Mouse (Mus musculus) cerebellum, adult 9-10 months (tissue): Measurements from ENCODE around the gene Zfp771.
A peak's percentile ranks its signal among the peaks of the same experiment; 100 is the strongest.

Experiments
- DNase-seq: peaks from one replicate; pipeline ENCODE4 v3.0.0; 2022

The Zfp771 gene

DNA sequence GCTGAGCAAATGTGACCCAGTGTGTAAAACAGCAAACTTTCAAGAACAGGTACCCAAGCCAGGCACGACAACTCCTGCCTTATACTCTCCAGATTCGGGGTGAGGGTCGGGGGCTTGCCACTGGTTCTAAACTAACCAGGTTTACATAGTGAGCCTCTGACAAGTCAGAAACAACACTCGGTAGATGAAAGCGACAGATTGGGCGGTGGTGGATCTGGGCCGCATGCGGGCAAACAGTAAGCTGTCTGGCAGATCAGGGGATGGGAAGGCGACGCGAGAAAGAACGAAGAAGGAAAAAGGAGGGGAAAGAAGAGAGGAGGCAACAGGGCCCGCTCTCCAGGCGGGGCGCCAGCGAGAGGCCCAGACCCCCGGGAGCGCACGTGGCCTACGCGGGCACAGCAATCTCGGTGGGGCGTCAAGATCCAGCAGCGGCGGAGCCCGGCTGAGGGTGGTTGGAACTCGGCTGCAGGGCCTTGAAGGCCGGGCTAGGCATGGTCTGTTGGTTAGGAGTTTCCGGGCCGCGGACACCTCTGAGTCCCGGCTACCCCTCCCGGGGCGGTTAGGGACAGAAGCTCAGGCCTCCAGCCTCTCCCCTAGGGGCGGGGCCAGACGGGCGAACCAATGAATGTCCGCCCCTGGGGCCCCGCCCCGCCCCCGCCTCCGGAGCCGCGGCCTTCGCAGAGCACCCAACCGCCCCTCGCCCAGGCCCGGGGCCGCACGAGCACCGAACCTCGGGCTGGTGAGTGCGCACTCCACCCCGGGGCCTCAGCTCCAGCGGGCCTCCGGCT is at the start of gene Zfp771:
TSS of gene Zfp771 (plus strand) at position 405 of the 788 bp plus-strand sequence.
- peak; percentile 95 for DNase-seq

DNA sequence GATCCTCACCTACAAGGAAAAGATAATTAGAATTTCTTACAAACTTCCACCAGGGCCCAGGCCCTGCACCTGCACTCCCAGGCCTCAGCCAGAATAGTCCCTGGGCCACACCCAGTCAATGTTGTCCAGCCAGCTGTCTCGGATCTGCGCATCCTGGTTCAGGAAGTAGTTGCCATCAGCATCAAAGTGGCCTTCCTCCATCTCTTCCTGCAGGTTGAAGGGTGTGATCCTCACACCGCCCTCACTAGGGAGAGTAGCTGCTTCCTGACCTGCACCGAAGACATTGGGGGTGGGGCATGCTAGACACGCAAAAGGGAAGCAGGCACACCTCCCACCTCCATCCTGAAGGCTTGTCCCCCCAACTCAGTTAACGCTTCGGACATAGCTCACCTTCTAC is 49.4 kb upstream of the Zfp771 start:
- DNase-seq: peak; percentile 45

DNA sequence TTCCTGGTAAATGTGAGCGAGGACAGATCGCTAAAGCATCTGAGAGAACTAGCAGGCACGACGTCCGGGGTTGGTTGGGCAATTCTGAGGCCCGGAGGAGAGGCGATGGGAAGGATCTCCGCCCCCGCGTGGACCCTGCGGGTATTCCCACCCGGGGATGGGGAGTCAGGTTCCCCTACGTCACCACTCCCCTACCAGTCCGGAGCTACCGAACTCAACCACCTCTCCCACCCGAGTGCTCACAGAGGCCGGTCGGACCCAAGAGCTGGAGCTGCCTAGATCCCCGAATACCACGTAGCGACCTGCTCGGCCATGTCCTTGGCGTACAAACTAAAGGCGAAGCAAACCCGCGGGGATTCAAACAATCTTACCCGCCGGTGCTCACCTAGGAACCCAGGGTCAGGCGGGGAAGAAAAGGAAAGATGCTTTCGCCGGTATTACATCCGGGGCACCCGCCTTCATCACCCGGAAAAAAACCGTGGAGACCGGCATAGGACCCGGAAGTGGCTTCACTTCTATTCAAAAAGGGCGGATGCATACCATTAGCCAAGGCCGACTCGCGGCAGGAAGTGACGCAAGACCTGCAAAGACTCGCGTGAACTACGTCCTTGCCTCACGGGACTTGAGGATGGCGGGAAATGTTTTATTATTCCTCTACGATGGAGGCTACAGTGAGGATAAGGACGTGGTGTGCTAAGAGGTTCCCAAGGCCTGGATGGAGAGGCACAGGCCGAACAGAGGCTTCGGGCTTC is 48.4 kb upstream of the Zfp771 start, which contains the start of gene Cd2bp2:
TSS of gene Cd2bp2 (minus strand) at position 507 of the 752 bp plus-strand sequence.
- DNase-seq: peak; percentile 98

DNA sequence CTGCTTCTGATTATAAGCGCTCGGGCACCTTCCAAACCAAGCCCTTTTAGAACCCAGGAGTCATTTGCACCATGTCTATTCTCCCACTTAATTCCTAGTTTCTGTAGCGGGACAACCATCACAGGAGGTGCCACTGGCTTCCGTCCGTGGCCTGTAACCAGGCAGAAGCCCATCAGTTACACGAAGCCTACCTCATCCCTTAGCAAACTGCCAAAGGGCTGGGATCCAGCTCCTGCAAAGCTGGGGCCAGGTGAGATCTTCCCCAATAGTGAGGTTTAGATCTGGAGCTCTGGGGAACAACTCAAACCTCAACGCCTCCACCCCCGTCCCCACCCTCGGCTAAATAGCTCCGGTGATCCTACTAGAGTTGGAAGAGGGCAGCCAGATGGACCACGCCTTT is 47.6 kb upstream of the Zfp771 start:
- DNase-seq: no peak

DNA sequence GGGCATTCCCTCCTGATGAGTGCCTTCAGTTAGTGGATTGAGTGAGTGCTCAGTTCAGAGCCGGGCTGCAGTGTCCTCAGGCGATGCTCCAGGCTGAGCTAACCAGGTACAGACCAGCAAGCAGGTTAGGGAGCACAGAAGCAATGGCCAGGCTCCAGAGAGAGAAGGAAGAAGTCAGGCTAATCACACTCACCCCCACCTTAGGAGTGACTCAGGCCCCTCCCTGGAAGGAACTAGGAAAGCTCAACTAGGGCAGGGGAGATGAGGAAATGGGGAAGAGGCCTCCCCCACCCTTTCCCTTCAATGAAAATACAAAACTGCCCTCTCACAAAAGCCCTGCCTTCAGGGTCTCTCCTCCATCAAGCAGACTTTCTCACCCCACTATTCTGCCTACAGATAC is 37.5 kb upstream of the Zfp771 start:
- DNase-seq: no peak

DNA sequence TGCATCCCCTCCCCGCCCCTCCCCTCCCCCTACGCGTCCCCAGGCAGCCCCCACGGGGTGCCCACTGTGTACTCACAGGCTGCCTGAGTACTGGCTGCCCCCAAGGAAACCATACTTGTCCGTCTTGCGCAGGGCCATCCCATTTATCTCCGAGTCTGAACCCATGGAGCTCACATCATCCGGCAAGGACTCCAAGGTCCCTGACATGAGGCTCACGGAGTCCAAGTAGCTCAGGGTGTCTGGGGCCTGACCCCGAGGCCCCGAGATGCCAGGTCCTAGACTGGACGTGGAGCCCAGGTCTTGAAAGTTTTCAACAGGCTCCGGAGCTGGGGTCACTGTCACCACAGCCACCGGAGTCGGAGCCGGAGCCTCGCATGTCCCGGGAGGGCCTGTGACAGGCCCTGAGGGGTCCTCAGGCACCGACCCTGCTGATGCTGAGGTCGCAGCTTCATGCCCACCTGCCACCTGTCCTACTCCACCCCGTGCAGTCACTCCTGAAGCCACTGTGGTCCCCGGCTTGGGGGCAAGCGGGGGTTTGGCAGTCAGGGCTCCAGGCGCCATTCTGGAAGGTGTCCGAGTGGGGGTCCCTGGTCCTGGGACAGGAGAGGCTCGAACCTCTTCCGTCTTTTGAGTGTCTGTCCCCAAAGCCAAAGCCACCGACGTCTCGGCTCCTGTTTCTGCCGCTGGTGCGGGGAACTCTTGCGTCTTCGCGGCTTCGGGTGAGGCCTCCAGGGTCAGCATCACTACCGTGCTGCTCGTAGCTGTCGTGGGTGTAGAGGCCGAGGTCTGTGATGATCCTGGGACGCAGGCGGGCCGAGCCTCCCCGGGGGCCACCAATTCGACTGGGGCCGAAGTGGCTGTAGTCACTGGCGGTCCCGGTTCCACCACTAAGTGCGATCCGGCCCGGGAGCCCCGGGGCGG is 36.4 kb upstream of the Zfp771 start:
- DNase-seq: peak; percentile 72

DNA sequence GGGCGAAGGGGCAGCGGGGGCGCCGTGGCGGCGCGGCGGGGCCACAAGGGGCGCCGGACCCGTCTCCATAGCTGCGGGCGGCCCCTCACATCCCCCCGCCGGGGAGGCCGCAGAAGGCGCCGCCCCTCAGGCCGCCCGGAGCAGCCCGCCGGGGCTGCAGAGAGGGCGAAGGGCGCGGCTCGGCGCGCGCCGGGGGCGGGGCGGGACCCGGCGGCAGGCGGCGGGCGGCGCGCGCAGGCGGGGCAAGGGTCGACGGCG is 35.9 kb upstream of the Zfp771 start, which contains the start of gene Tbc1d10b:
TSS of gene Tbc1d10b (minus strand) at position 174 of the 258 bp plus-strand sequence.
- DNase-seq: peak; percentile 71

DNA sequence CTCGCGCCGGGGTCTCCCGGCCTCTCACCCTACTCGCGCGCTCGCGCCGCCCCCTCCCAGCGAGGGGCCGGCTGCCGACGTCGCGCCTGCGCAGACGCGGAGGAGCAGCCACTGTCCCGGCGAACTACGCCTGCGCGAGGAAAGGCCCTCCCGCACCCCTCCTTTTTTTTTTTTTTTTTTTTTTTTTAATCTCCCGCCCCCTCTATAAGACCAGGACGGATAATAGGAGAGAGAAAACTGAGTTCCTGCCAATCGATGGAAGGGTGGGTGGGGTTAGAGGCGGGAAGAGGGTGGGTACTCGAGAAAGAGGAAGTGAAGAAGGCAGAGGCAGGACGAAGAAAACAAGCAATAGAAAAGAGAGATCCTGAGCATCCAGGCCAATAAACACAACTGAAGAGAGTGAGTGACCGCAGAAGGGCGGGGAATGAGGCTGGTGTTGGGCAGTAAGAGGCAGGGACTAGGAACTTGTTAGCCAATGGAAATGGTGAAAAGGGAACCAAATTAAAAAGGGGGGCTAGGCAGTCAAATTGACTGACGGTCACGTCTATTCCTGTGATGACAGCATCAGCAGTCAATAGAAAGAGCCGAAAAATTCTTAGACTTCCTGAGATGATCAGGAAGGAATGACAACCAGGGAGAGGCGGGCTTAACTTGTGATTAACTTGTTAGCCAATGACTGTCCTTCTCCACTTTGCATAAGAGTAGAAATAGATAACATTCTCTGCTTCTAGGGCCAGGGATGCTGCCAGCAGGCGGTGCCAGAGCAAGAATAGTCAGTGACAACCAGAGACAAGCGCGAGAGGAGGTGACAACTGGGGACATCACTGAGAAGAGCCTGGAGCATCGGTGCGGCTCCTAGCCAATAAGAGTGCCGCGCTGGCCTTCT is 35.3 kb upstream of the Zfp771 start, which contains the start of gene Mylpf:
TSS of gene Mylpf (plus strand) at position 338 of the 886 bp plus-strand sequence.
- DNase-seq: peak; percentile 99

DNA sequence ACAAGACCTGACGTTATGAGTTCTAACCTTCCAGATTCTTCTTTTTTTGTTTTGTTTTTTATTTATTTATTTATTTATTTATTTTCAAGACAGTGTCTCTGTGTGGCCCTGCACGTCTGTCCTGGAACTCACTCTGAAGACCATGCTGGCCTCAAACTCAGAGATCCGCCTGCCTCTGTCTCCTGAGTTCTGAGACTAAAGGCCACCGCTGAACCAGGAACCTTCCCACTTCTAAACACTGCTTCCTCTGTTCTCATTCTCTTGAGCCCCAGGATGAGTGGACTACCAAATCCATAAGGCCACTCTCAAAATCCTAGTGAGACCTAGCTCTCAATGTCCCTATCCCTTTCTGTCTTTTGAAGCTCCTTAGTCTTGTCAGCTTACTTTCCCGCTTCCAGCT is 34.2 kb upstream of the Zfp771 start:
- no peak for DNase-seq

DNA sequence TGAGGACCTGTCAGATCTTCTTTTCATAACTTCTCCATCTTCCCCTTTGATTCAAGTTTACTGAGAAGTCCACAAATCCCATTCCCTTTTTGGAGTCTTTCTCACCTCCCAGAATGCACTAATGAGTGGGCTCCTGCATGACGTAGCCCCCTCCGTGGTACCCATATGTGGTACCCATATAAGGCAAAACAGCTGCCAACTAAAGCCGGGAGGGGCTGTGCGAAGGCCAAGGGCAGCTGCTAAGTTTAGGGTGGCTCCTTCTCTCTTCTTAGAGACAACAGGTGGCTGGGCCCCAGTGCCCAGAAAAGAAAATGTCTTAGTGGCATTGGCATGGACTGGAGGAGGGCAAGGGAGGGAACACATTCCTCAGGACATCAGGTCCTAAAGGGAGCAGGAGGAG is 33.8 kb upstream of the Zfp771 start:
- DNase-seq: peak; percentile 71

DNA sequence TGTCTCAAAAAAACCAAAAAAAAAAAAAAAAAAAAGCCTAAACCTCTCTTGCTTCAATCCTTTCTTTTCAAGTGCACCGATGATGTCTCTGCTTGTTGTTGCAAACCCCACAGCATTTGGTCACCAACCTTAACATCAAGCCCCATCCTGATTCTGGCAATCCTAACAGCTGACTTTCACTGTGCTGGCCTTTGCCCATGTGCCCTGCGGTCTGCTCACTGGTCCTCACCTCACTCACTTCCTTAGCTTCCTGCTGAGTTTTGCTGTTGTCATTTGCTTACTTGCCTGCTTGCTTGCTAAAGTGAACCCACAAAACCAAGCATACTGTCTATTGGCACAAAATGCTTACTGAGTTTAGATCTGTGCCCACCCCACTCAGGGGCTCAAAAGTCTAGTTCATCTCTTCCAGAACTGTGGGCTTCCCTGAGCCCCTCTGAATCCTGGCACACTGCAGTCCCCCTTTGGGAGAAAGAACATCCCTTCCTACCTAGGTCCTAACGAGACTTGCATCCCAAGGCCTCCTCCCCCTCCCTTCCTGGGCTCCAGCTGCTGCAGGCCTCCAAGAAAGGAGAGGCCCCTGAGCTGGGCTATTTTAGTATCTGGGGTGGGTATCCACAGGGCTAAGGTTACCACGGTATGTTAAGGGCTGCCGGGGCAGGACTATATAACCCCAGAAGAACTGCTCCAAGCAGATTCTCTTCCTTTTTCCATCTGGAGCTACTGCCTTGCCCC is 32.9 kb upstream of the Zfp771 start:
- no peak for DNase-seq

DNA sequence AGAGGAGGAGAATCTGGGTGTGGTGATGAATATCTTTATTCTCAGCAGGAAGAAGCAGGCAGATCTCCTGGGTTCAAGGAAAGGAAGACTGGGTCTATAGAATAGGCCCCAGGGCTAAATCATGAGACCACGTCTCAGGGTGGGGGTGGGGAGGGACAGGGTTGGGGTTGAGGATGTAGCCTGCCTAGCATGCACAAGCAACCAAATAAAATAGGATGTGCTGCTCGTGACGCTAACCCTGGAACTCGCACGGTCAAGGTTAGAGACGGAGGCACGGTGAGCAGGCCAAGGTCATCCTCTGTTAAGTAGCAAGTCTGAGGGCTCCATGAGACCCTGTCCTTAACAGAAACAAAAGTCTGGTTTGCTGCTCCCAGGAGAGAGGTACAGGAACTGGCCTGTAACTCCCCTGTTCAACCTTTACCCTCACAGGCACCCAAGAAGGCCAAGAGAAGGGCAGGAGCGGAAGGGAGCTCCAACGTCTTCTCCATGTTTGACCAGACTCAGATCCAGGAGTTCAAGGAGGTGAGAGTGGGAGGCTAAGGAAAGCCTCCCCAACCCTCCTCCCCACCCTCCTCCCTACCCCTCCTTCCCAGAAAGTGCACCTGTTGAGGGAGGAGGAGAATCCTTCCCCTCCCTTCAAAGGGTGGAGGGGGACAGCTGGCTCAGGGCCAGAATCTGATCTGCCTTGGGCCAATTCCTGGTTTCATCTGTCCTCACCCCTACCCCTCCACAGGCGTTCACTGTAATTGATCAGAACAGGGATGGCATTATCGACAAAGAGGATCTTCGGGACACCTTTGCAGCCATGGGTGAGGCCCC is 31.4 kb upstream of the Zfp771 start:
- no peak for DNase-seq

DNA sequence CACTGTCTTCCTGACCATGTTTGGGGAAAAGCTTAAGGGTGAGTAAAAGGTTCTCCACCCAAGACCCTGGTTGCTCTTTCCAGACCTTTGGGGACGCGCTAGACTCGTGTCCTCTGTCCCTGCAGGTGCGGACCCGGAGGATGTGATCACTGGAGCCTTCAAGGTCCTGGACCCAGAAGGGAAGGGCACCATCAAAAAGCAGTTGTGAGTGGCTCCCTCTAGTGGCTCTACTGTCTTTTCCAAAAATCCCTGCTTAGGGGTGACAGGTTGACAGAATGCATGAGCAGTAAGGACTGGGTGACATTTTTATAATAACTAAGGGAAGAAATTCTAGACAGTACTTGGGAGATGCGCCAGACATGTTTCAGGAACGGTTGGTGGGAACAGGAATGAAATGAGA is 30.6 kb upstream of the Zfp771 start:
- no peak for DNase-seq

DNA sequence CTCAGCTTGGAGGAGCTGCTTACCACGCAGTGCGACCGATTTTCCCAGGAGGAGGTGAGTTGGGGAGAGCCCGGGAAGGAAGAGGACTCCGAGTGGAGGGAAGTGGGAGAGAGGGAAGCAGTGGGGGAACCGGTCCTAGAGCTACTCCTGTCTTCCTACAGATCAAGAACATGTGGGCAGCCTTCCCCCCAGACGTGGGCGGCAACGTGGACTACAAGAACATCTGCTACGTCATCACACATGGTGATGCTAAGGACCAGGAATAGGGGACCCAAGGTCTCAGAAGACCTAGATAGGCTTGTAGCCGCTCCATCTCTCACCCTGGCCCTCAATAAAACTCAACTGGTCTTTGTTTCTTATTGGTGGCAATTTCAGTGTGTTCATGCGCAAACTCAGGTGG is 30.1 kb upstream of the Zfp771 start:
- DNase-seq: no peak

DNA sequence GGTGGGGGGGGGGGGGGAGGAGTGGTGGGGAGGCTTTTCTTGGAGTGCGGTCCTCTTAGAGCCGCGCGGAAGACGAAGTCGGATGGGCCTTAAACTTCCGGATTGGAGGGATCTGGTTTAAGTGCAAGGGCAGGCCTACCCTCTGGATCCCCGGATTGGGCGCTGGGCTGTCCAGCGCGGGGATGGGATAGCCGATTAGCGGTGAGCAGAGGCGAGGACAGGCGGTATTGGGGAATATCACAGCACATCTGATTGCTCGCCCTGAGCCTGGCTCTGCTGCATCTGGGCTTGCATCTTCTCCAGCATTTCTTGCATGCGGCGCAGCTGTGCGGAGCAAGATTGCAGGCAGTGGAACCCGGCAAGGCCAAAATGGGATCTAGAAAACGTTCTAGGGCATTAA is 29.6 kb upstream of the Zfp771 start:
- no peak for DNase-seq

DNA sequence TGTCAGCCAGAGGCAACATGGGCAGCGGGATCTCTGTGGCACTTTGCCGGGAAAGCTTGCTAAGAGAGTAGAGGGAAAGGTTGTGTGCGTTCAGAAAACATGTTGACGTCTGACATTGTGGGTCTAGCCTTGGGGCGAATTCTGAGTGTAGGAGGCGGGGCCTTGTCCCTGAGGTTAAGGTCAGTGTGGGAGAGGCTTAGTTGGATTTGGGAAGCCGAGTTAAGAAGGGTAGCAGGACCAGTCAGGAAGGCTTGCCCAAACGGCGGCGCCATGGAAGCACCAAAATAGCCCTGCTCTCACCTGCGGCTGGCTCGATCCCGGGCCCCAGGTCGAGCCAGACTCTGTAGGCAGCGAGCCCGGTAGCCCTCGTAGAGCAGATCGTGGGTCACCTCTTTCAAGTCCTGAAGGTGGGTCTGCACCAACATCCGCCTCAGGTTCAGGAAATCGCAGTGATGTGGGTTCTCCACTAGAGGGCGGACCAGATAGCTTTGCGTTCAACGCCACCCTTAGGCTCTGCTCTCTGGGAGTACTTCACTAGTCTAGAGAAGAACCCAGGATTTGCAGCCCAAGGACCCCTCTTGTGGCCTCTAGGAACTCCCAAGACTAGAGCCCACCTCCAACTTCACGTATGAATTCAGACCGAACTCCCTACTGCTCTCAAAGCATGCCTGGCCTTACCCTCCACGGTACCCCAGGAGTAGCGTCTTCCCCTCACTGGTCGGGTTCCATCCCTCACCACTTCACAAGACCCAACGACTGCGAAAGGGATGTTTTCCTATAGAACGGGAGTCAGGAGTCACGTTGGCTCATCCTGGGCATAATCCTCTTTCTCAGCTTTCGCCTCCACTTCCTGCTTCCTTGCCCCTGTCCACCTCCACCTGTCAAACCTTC is 28.8 kb upstream of the Zfp771 start:
- peak; percentile 79 for DNase-seq

DNA sequence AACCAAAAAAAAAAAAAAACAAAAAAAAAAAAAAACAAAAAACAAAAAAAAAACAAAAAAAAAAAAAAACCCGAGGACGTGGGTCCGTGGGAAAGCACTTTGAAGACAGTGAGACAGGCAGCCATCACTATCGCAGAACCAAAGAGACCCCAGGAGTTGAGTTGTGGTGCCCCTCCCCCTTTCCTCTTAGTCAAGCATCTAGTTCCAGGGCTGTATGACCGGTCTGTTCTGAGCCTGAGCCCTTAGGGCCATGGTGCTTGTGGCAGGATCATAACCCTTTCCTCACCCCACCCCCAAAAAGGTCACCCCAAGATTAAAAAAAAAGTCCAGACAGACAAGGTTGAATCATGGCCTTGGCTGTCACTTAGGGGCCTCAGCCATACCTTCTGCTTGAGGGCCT is 27.8 kb upstream of the Zfp771 start:
- DNase-seq: no peak

DNA sequence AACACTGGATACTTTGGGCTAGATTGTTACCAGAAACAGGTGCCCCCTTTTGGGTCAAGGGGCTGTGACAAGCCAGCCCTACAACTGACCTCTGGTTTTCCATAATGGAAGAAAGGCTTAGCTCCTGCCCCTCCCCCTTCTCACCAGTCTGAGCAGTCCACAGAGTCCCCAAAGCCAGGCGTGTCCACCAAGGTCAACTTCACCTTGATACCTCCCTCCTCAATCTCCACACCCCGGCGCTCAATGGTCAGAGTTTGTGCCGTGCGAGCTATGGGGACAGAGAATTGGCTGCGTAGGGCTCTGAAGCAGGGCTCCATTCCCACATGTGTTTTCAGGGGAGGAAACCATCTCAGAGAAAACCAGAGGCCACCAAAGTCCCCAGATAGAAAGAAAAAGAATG is 26.6 kb upstream of the Zfp771 start:
- no peak for DNase-seq

DNA sequence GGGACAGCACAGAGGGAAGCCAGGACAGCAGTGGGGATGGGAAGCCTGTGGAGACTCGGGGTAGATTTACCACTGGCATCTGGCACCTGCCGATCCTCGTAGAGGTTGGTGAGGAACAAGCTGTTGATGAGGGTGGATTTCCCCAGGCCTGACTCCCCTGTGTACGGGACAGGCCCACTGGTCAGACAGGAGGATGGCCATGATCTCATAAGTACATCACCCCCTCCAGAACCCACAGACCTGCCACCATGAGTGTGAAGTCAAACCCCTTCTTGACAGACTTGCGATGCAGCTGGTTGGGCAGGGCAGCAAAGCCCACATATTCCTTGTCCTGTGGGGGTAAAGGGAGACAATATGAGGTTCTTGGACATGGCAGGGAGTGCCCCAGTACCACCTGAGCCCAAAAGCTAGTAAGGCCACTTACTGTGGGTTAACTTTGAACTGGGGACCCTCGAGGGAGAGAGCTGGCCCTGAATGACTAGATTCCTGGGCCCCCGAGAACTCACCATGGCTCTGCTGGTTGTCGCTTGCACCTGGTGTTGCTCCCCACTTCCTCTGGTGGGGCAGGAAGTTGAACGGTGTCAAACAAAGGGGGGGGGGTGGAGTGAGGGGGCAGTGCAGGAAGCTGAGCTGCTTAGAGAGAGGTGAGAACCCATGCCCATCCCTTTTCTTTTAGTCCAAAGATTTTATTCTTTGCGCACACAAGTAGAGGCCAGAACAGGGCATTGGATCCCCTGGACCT is 26.0 kb upstream of the Zfp771 start:
- DNase-seq: no peak
